Mouse (Mus musculus) gastrocnemius, adult 8-10 months (tissue): Measurements from ENCODE around the gene Aig1. TPM values are rescaled to one million over a fixed set of nuclear protein-coding genes. Genes with fewer than 3 reads are reported as not detected.

Experiments used
- DNase-seq, 2 experiments: peaks; one replicate each; pipeline ENCODE4 v3.0.0; 2022; ENCODE audit warnings: low spot score in 2 of 2
- total RNA-seq, 4 experiments: library from RNA; stranded (reverse); gene quantifications; 2 replicates each; pipeline ENCODE4 v1.2.4; 2022

Gene Aig1
- total RNA-seq, 4 experiments from 2014 or later: 12.8 to 13.9 (median 13.3) TPM

GRCm38 (mm10) chr10:13850071-13850470, 18.7 kb downstream of the Aig1 start:
- no peak for DNase-seq

- DNase-seq: no peak
These were observed 19.6 kb downstream of the Aig1 start for GRCm38 (mm10) chr10:13849205-13849604.

GRCm38 (mm10) chr10:13844864-13845263, 23.9 kb downstream of the Aig1 start:
- no peak for DNase-seq

GRCm38 (mm10) chr10:13843746-13844145, 25.0 kb downstream of the Aig1 start:
- DNase-seq: no peak

GRCm38 (mm10) chr10:13842855-13843254, 25.9 kb downstream of the Aig1 start:
- DNase-seq: peak; percentile 57 to 74

GRCm38 (mm10) chr10:13838511-13839126, 30.2 kb downstream of the Aig1 start:
- DNase-seq: no peak

- no peak for DNase-seq
These were observed 30.9 kb downstream of the Aig1 start for GRCm38 (mm10) chr10:13837709-13838456.

GRCm38 (mm10) chr10:13836956-13837355, 31.8 kb downstream of the Aig1 start:
- no peak for DNase-seq

- DNase-seq: no peak
These were observed 32.9 kb downstream of the Aig1 start for GRCm38 (mm10) chr10:13835737-13836475.

- DNase-seq: no peak
These were observed 34.7 kb downstream of the Aig1 start for GRCm38 (mm10) chr10:13834056-13834455.

- no peak for DNase-seq
These were observed 35.7 kb downstream of the Aig1 start for GRCm38 (mm10) chr10:13833066-13833566.

- DNase-seq: no peak
These were observed 36.2 kb downstream of the Aig1 start for GRCm38 (mm10) chr10:13832546-13833033.

GRCm38 (mm10) chr10:13827150-13827549, 41.6 kb downstream of the Aig1 start:
- DNase-seq: no peak

GRCm38 (mm10) chr10:13813591-13813990, 55.2 kb downstream of the Aig1 start:
- peak; percentile 12 to 37 for DNase-seq

- DNase-seq: peak; percentile 30 to 63
These were observed 60.5 kb downstream of the Aig1 start for GRCm38 (mm10) chr10:13808291-13808690.

GRCm38 (mm10) chr10:13806806-13807205, 62.0 kb downstream of the Aig1 start:
- DNase-seq: no peak

GRCm38 (mm10) chr10:13801296-13801695, 67.5 kb downstream of the Aig1 start:
- no peak for DNase-seq

- DNase-seq: no peak
These were observed 75.3 kb downstream of the Aig1 start for GRCm38 (mm10) chr10:13793458-13793857.

- no peak for DNase-seq
These were observed 76.0 kb downstream of the Aig1 start for GRCm38 (mm10) chr10:13792788-13793187.

- DNase-seq: no peak
These were observed 79.2 kb downstream of the Aig1 start for GRCm38 (mm10) chr10:13789604-13790003.

- no peak for DNase-seq
These were observed 80.7 kb downstream of the Aig1 start for GRCm38 (mm10) chr10:13788057-13788456.

- DNase-seq: no peak
These were observed 86.0 kb downstream of the Aig1 start for GRCm38 (mm10) chr10:13782774-13783173.
